Mouse (Mus musculus) CD4-positive naive resting alpha-beta T cell, adult 76 days (primary cell): ENCODE results near the gene Mrpl32. TPM values are rescaled to one million over a fixed set of nuclear protein-coding genes. Genes with fewer than 3 reads are reported as not detected.

Experiments used
- total RNA-seq: library from RNA; stranded (reverse); gene quantifications from one replicate; pipeline ENCODE4 v1.2.4, GENCODE M21; 2023

Mrpl32 gene
- 35.0 TPM for total RNA-seq

GRCm38 (mm10) chr13:14612926-14613529 lies at the start of gene Mrpl32, which contains the start of gene Psma2:
Gene Mrpl32, minus strand, starts transcription at chr13:14613165.
Gene Psma2, plus strand, starts transcription at chr13:14613240.

DNA sequence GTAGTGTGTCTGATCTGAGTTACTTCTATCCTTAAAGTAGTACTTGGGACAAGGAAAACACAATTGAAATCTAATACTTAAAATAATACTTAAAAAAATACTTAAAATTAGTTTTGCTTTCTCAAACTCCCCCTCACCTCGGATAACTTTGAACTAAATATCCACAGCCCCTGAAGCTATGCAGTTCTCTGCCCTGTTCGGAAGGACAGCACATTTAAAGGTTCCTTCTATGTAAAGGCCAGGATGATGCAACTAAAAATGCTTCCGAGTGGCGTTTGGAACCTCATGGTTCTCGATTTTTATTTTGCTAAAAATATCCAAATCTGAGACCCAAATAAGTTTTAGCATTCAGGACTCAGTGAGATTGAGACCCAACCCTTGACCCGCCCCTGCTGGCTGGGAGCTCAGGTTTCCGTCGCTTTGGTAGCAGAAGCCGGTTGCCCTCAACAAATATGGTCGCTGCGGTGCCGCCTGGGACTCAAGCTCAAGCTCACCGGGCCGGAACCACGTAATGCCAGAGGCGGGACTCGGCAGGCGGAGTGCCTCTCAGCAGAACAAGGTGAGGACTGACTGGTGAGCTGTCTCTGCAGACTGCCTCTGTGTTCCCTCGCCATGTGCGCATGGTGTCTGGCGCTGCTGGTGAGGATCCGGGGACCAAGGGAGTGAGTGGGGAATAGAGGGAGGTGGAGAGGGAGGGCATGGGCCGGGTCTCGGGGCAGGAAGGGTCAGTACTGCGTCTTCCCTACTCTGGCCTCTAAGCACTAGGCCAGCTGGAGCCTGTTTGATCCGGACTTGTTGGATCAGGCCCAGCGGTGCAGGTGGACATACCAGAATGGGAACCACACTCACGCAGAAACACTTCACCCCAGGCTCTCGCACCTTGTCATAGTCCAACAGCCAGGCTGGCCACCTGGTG lies 17.0 kb upstream of the Mrpl32 start, which contains the start of gene AW209491:
Gene AW209491 (plus strand): TSS at position 429 of the 916 bp plus-strand sequence.

Other genes with a start within 250 kb of the Mrpl32 start
- not detected for gene Hecw1, start 89.9 kb downstream of the Mrpl32 start, total RNA-seq
- gene Psma2, start 75 bp upstream of the Mrpl32 start, total RNA-seq = 64.3 TPM
- gene AW209491, start 17.0 kb upstream of the Mrpl32 start, total RNA-seq = 2.0 TPM